ENCODE assay signal across 16 mouse cellular contexts in the genomic region with DNA sequence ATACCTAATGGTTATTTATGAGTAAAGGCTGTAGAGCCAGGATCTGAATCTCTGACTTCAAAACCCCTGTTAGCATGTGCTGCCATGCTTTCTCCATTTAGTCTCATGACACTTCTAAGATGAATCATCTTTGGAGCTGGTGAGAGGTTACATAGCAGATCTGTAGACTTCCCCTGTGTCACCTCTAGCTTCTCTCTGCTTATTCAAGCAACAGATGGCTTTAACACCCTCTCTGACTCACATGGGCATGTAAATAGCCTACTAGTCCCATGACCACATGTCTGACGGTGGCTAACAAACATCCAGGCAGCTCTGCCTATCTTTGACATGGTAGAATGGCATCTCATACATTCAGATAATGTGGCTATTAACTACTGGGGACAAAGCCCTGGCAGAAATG.
"Had no signal": no experiment of that assay in that cellular context is flagged by ENCODE, and none has a peak within 500 bp of the region (broad histone marks: within the 10 kb centered on the region; RNA-seq: fewer than 3 reads in every experiment).

No protein-coding gene starts in this region.

- H3K4me3 ChIP-seq: layer of hippocampus, adult 2 months; limb, embryonic 13.5 days; megakaryocyte, embryonic 14.5 days; midbrain, embryonic 12.5 days had no signal

- H3K27me3 ChIP-seq: limb, embryonic 13.5 days; megakaryocyte, embryonic 14.5 days; midbrain, embryonic 12.5 days had no signal

- H3K4me1 ChIP-seq: limb, embryonic 13.5 days; megakaryocyte, embryonic 14.5 days; midbrain, embryonic 12.5 days had no signal

- ATAC-seq: lung, postnatal 0 days; midbrain, embryonic 16.5 days had no signal

- DNase-seq: kidney, adult 9 months; kidney, postnatal 10 days; kidney, postnatal 4 days; left cerebral cortex, postnatal 4 days; lung, adult 18-20 months; lung, postnatal 4 days; right cerebral cortex, adult 18-20 months; right cerebral cortex, postnatal 25 days; thymus, adult 2 months; thymus, postnatal 25 days had no signal

- H3K36me3 ChIP-seq: limb, embryonic 13.5 days; midbrain, embryonic 12.5 days had no signal

- H3K4me2 ChIP-seq: limb, embryonic 13.5 days; midbrain, embryonic 12.5 days had no signal
